Mouse (Mus musculus): ENCODE results near the gene Id2.

DNA sequence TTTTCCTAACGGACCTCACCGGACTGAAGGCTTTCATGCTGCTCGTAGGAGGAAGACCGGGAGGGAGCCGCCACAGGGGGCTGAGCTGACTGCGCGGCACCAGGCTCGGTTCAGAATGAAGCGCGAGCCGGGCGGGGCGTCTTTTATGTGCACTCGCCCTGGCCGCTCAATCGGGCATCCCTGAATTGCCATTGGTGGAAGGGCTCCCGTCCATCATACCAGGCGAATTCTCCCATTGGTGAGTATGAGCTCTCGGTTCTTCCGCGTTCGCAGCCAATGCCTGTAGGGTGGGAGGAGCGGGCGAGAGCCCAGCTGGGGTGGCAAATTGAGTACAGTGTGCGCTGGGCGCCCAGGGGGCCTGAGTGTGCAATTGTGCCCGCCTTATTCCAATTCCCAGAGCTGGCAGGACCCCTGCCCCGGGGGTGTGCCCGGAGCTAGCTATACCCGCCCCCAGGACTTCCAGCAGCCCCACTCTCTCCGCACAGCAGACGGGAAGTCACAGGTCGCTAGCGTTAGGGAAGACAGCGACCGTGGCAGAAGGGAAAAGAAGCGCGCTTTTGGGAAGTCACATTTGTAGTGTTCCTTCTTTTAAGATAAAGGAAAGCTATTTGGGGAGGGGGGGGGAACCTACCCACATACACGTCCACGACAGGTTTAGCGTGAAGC, 833 bp downstream of the Id2 start:
- TF ChIP-seq CTCF (IDR thresholded peaks at IDR 0.05; ENCODE audit: low read depth, low read length): no peak
- TF ChIP-seq POLR2A (IDR thresholded peaks at IDR 0.05; ENCODE audit: borderline replicate concordance, low read depth, low read length): peak; percentile 84; the same call in 1 of the 2 replicates
